Mouse (Mus musculus) layer of hippocampus, postnatal 36 days (tissue): ENCODE data around the gene Rrnad1. TPM values are rescaled to one million over a fixed set of nuclear protein-coding genes. Genes with fewer than 3 reads are reported as not detected.

Experiments
- DNase-seq, 2 experiments: peaks; one replicate each; pipeline ENCODE4 v3.0.0; 2022
- total RNA-seq, 2 experiments: library from RNA; stranded (reverse); gene quantifications; 2 replicates each; pipeline ENCODE4 v1.2.3; 2021

Rrnad1 gene
- total RNA-seq, 2 experiments from 2014 or later: 23.5 to 27.9 TPM

GRCm38 (mm10) chr3:87877730-87878129 is 52.8 kb downstream of the Rrnad1 start:
- no peak for DNase-seq

Other genes with a start within 250 kb of the Rrnad1 start
- gene Lrrc71, start 182.1 kb downstream of the Rrnad1 start, total RNA-seq: 1 to 10 TPM in 1 of 2 experiments, under 1 TPM in 1; 0.40 to 1.6 TPM
- gene Ntrk1, start 135.6 kb downstream of the Rrnad1 start, total RNA-seq: under 1 TPM in 1 of 2 experiments, not detected in 1; 0.12 TPM
- gene Insrr, start 133.8 kb downstream of the Rrnad1 start, total RNA-seq: under 1 TPM; 0.15 TPM
- 10 to 100 TPM in 1 of 2 experiments, 1 to 10 TPM in 1; 8.0 to 10.4 TPM for gene Pear1, start 106.4 kb downstream of the Rrnad1 start, total RNA-seq
- not detected for gene Sh2d2a, start 84.0 kb downstream of the Rrnad1 start, total RNA-seq
- gene Prcc, start 45.1 kb downstream of the Rrnad1 start, total RNA-seq: 10 to 100 TPM; 58.3 to 58.6 TPM
- 100 to 1,000 TPM; 140 to 149 TPM for gene Hdgf, start 24.4 kb downstream of the Rrnad1 start, total RNA-seq
- gene Mrpl24, start 11.2 kb downstream of the Rrnad1 start, total RNA-seq: 10 to 100 TPM; 54.7 to 59.8 TPM
- gene Isg20l2, start 403 bp downstream of the Rrnad1 start, total RNA-seq: 10 to 100 TPM; 15.0 TPM
- 1 to 10 TPM; 1.3 to 3.5 TPM for gene Crabp2, start 17.9 kb upstream of the Rrnad1 start, total RNA-seq
- 1 to 10 TPM; 4.0 to 5.4 TPM for gene Nes, start 40.4 kb upstream of the Rrnad1 start, total RNA-seq
- gene Bcan, start 69.5 kb upstream of the Rrnad1 start, total RNA-seq: 100 to 1,000 TPM; 296 to 327 TPM
- 10 to 100 TPM; 14.9 to 18.0 TPM for gene Hapln2, start 96.9 kb upstream of the Rrnad1 start, total RNA-seq
- 10 to 100 TPM; 14.5 to 17.8 TPM for gene Gpatch4, start 112.4 kb upstream of the Rrnad1 start, total RNA-seq
- 10 to 100 TPM; 77.7 to 78.1 TPM for gene Naxe, start 127.8 kb upstream of the Rrnad1 start, total RNA-seq
- not detected for gene Ttc24, start 147.6 kb upstream of the Rrnad1 start, total RNA-seq
- under 1 TPM; 0.37 to 0.53 TPM for gene Iqgap3, start 151.3 kb upstream of the Rrnad1 start, total RNA-seq
- gene Mef2d, start 211.7 kb upstream of the Rrnad1 start, total RNA-seq: 100 to 1,000 TPM; 191 to 207 TPM